Mouse (Mus musculus): ENCODE data around the gene Mlxip.
A peak's percentile ranks its signal among the peaks of the same experiment; 100 is the strongest.

Mlxip gene

DNA sequence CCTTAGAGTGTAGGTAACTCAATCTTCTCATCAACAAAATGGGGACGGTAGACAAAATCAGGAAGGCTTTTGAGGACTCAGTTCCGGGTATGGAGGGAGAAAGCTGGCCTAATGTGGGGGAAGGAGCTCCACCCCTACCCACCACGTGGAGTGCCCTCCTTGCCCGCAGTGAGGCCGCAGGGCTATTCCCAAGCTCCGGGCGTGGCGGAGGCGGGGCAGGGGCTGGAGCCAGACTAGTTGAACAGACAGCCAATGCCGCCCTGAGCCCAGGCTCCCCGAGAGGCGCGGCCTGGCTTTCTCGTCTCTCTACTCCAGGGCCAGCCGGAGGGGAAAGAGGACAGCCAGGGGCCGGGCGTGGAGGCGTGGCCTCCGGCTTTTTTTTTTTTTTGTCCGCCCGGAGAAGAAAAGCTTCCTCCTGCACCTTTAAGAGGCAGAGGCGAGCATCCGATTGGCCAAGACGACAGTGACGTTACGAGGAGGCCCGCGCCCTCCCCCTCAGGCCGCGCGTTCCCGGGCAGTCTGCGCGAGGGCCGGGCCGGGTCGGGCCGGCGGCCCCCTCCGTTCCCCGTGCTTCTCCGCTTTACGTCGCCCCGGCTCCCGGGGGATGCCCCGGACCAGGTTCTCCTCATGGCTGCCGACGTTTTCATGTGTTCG is at the start of gene Mlxip:
Gene Mlxip (plus strand): TSS at position 496 of the 654 bp plus-strand sequence.
- peak; percentile 88 for DNase-seq (ENCODE audit: low read depth)

DNA sequence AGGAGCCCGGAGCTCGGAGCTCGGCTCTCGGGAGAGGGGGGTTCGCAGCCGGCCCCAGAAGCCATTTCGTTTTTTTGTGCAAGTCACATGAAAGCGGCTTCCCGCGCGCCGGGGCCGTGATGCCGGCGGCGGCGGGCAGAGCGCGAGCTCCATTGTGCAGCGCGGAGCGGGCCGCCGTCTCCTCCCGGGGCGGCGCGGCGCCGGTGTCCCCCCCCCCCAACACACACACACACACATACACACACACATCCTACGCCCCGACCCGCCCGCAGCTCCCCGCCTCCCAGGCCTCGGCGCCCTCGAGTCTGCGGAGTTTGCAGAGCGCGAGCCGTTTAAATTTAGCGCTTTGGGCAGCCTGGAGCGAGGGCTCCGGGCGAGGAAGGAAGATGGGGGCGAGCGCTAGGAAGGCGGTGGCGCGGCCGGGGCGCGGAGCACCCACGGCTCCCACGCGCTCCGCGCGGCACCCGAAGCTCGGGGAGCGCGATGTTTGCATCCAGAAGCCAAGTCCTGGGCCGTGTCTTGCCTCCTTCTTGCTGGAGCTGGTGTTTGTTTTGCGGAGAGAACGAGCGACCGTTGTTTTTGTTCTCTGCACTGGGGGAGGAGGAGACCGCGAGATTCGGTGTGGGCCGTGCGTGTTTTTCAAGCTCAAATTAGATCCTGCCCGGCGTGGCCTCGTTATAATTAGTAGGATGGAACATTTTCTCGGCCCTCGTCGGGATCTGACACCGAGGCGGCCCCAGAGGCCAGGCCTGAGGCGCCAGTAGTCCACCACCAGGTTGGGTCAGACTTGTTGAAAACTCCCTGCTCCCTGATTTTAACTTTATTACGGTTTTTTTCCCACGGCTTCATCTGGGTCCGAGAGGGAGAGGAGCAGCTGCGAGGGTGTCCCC is 49.4 kb upstream of the Mlxip start:
- DNase-seq (ENCODE audit: low read depth): no peak

DNA sequence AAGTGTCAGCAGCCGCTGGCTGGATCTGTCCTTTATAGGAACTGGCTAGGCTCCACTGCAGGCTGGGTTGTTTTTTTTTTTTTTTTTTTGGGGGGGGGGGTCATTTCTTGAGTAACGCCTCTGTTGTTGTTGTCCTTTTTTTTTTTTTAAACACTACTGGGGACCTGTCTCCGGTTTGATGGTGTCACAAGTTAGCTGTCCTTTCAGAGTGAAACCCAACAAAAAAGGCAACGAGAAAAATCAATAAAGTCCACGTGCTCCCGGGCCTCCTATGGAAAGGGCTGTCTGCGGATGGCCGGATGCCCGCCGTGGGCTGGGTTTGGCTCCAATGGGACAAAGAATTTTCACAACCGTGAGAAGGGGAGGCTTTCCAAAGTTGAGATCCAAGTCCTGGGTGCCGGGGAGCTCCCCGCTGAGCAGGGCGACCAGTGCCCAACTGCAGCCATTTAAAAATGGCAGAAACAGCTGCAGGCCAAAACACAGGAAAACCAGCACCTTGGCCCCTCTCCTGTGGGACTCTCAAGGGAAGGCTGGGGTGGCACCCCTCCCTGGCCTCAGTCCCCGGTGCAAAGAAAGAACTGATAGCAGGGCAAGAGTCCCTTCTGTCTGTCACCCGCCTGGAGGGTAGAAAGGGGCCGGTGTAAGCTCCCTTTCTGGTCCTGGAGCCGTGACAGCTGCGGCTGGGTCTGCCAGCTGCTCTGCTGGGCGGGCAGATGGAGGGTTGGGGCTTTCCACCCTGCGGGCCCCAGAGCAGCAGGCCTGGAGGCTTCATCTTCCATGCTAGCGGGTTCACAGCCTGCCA is 48.5 kb upstream of the Mlxip start:
- no peak for DNase-seq (ENCODE audit: low read depth)

DNA sequence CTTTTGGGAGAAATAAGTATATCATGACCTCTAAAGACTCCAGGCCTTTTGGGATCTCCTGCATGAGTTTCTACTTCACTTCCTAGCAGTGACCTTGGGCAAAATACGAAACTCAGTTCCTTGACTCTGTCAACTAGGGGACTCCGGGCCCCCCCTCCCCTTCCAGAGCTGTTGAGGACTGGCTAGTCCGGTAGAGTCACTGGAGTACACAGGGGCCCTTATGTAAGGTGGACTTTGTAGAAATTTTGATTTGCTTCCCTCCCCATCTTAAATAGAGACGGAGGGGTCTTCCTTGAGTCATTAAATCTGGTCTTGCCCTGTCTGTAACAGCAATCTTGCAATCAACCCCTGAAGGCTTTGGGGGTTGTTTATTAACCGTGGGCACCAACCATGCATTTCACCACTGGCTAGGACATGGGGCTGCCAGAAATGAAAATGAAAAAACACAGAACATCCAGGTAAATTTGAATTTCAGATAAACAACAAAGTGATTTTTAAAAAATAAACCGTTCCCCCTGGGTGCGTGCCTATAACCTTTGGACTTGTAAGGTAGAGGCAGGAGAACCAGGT is 47.8 kb upstream of the Mlxip start:
- DNase-seq (ENCODE audit: low read depth): no peak

DNA sequence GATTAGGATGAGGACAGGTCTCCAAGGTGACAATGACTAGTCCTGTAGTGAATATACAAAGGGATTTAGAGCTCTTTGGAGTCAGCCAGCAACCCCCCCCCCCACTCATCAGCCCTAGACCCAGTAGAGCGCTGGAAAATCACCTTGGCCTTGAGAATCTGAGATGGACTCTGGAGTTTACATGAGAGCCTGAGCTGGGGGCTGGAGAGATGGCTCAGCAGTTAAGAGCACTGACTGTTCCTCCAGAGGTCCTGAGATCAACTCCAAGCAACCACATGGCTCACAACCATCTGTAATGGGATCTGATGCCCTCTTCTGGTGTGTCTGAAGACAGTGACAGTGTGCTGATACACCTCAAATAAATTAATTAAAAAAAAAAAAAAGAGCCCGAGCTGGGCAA is 46.6 kb upstream of the Mlxip start:
- DNase-seq (ENCODE audit: low read depth): no peak

DNA sequence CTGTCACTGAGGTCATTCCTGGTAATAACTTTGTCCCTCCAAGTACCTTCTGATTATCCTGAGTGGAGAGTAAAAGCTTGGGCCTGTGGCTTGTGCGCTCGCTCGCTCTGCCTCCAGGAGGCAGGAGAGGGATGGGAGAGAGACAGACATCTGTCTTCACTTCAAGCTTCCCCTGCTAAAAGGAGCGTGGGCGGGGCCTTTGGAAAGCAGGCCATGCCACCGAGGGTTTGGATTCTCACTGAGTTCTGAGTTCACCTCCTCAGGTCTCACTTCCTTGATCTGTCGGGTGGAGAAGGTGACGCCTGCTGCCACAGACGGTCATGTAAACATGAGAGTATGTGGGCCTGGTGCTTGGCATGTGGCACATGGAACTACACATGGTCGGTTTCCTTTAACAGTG is 44.2 kb upstream of the Mlxip start:
- DNase-seq (ENCODE audit: low read depth): no peak

DNA sequence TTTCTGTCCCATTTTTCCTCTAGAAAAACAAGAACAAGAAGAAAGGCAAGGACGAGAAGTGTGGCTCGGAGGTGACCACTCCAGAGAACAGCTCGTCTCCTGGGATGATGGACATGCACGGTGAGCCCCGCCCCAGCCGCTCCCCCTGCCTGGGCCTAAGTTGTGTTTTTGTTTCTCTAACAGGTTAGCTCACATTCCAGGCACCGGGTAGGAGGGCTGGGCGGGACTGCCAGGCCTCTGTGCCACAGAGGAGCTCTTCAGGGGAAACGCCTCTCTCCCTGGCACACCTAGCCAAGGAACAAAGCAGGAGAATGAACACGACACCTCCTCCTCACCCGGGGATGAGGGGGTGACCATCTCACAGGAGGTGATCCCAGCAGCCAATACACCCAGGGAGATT is 38.7 kb upstream of the Mlxip start:
- DNase-seq (ENCODE audit: low read depth): no peak

DNA sequence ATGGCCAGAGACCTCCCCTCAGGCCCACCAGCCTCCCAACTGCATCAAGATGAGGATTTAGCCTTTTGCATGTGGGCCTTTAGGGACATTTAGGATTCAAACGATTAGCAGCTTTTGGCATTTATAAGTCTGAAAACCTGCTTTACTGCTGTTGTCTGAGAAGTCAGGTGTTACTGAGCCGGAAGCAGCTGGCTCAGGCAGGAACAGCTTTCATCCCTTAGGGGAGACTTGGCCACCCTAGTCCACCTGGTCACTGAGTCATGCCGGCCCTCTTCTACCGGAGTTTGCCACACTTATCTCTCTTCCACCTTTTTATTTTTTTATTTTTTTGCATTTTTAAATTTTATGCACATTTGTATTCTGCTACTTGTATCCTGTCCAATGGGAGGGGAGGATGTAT is 37.3 kb upstream of the Mlxip start:
- no peak for DNase-seq (ENCODE audit: low read depth)

DNA sequence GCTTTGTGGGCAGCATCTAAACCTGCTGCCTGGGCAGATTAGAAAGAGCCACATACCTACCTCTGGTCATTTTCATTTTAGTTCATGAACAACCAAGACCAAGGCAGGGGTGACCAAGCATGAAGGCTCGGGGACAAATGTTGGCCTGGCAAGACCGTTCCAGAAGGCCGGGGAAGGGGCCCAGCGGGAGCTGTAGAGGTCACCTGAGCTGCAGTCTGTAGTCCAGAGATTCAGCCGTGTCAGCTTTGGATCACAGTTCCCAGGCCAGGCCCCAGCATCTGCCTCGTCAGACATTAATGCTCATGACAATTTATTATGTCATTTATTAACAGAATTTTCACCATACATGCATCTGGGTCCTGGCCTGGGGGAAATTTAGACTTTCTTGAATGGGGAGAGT is 35.2 kb upstream of the Mlxip start:
- no peak for DNase-seq (ENCODE audit: low read depth)

DNA sequence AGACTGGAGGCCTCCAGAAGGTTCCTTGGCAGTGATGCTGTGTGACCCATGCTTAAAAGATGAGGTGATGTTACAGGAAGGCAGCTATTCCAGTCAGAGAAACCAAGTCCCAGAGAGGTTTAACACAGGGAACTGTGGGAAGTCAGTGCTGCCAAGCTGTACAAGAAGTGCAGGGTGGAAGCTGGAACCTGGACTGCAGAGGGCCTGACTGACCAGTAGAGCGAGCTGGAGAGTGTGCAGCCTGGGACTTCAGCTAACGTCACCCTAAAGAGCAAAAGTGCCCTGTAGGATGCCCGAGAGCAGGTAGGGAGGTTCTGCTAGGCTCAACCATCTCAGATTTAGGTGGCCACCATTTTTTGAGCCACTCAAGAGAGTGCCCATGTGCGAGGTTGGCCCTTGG is 31.7 kb upstream of the Mlxip start:
- DNase-seq (ENCODE audit: low read depth): no peak

DNA sequence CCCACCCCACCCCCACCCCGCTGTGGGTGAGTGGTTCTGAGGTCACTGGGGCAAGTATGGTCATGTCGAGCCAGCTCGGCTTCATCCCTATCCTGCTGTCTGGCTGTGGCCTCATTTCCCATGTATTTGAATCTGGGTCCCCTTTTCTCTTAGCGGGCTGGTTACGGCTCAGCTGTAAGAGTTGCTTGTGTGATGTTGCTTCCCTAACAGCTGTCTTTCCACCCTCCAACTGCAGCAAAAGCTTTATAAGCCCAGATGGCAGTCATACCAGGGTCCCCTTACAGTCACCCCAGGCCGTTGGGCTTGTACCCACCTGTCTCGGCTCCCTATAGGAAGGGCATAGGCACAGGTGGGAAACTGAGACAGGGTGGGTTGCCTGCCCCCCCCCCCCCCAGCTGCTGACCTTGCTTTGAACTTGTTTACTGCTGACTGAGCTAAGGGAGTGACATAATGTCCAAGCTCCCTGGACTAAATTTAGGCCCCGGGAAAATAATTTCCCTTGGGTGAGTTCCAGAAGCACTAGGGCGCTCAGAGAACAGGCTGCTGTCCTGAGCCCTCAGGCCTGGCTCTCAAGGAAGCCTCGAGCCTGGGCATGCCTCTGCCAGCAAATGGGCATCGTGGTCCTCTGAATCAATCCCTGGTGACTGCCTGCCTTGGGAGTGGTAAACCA is 30.2 kb upstream of the Mlxip start:
- no peak for DNase-seq (ENCODE audit: low read depth)

DNA sequence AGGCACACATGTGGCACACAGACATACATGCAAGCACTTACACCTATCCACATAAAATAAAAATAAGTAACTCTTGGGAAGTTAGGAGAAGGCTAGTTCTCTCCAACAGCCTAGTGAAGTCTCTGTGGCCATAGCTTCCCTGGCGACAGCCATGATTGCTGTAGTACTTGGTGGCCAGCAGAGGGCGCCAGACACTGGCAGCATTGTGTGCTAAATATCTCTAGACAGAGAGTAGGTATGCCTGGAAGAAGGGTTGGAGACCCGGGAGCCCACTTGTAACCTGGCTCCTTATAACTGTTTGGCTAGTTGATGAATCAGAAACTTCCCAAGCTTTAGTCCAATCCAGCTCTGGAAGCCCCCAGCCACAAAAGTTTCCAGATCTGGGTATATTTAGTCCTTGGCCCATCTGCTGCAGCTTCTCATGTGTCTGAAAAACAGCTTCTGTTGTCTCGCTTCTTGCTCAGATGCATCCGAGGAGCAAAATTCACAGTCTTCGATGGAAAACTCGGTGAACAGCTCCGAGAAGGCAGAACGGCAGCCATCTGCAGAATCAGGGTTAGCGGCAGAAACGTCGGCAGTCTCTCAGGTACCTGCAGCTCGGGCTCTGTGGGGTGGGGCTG is 25.6 kb upstream of the Mlxip start:
- no peak for DNase-seq (ENCODE audit: low read depth)

DNA sequence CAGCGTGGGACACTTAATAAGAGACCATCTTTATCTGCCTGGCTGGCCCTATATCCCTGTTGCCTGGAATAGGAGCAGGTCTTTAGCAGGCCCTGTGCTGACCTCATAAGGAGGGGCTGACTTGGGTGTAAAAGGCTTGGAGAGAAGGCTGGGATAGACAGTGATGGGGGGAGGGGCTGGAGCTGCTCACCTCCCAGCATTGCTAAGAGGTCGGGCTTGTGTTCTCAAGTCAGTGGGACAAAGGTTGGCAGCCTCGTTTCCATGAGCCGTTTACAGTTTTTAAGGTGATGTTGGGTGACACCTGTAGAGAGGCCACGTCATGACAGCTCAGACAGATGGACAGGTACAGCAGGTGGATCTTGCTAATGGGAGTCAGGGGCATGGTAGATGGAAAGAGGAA is 24.5 kb upstream of the Mlxip start:
- DNase-seq (ENCODE audit: low read depth): no peak

DNA sequence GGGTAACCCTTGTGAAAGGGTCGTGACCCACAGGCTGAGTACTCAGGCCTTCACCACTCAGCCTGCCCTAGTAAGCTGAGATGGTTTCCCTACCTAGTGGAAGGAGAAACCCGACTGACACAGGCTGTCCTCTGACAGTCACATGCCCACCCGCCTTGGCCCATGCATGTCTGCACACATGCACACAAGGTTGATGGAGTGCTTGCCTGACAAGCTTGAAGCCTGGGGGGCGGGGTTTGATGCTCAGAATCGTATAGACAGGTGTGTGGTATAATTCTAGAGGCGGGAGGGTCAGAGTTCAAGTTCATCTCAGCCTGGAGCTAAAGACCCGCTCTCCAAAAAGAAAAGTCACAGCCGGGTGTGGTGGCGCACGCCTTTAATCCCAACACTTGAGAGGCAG is 19.3 kb upstream of the Mlxip start:
- DNase-seq (ENCODE audit: low read depth): no peak

DNA sequence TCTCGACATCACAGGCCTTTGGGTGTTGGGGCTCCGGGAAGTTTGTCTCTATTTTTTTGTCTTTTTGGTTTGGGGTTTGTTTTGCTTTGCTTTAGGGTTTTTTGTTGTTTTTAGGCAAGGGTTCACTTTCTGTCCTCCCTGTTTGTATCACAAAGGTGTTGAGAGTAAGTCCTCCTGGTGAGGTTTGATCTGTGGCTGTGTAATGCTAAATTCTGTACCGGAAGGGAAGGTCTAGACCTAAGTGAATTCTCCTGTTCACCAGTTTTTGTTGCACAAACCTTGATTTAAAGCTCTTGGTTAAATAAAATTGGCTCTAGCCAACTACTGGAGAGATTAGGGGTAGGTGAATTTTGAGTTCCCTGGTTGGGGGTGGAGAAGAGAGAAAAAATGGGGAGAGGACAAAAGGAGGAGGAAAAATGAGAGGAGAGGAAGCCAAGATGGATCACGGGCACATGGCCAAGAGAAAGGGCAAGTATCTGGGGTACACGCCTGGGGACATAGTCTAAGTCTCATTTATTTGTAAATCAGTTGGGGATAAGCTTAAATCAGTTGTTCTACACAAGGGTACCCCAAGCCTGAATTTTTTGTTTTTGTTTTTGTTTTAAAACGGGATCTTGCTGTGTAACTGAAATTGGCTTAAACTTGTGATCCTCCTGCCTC is 18.7 kb upstream of the Mlxip start:
- no peak for DNase-seq (ENCODE audit: low read depth)

DNA sequence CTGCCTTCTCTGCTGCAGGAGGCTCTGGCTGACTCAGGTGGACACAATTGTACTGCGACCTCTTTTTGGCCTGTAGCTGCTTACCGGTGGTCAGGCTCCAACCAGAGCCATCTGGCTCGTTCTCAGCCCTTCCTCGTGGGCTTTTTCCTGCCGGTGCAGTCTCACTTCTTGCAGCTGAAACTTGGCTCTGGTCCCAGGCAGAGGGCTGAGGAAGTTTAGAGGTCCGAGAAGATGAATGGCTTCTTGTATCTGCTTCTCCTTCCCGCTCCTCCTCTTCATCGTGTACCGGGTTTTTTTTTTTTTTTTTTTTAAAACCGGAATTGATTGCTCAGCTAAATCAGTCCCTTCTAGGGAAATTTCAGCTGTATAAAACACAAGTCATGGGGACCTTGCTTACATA is 18.0 kb upstream of the Mlxip start:
- DNase-seq (ENCODE audit: low read depth): no peak

DNA sequence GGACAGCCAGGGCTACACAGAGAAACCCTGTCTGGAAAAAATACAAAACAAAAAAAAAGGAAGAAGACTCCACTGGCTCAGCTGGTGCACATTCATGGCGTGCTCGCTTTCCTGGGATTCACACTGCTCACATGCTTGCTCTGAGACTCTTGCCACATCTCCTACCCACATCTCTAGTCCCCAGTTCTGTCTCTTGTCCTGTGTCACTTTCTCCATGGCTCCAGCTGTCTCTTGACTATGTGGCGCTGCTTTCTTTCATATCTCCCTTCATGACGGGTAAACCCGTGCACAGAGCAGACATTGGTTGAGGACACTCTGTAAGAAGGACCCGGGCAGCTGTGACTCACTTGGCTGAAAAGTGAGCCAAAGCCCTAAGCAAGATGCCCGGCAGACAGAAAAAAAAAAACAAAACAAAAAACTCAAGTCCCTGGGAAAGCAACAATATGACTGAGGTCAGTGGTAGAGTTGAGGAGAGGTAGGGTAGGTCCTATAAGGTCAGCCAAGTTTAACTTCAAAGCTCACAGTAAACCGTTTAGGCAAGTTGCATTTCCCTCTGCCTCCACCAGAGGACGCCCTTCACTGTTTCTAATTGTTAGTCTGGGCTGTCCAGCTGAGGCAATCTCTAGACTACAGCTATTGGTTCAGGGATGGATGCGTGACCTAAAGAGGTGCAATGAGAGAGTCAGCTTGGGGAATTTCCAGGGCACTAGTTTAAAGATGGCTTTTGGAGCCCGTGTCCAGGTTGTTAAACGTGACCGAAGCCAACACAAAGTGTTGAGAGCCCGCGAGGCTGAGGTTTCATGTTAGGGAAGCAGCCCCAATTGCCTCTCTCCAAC is 17.3 kb upstream of the Mlxip start:
- peak; percentile 86 for DNase-seq (ENCODE audit: low read depth)

DNA sequence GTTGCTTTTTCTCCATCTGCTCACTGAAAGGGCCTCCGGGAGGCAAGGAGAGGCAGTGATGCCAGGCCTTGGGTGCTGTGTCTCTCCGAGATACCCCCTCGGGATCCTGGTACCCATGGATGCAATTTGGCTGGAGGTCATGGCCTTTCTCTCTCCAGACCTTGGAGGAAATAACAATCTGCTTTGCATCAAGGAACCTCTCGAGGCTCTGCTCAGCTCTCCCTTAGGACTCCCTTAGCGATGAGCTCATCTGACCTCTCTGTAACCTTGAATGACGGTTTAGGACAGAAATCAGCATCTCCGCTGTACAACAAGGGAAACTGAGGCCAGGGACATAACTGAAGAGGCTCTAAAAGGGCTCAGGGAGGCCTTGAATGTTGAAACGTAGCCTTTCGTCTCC is 15.9 kb upstream of the Mlxip start:
- DNase-seq (ENCODE audit: low read depth): no peak

DNA sequence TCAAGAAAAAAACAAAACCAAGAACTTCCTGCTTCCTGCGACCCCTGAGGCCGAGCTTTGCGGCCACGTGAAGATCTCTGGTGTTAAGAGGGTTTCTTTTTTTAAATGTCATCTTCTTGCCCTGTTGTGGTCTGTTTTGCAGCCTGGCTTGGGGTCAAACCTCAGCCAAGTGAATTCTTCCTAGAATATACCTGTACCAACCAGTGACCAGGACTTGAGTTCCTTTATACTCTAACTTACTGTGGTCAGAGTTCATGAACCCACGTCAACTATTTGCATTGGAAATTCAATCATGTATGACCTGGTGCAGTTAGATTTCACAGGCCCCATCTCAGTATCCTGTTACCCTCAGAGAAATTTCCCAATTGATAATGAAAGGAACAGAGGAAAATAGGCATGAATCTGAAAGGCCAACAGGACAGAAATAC is 15.1 kb upstream of the Mlxip start:
- no peak for DNase-seq (ENCODE audit: low read depth)

DNA sequence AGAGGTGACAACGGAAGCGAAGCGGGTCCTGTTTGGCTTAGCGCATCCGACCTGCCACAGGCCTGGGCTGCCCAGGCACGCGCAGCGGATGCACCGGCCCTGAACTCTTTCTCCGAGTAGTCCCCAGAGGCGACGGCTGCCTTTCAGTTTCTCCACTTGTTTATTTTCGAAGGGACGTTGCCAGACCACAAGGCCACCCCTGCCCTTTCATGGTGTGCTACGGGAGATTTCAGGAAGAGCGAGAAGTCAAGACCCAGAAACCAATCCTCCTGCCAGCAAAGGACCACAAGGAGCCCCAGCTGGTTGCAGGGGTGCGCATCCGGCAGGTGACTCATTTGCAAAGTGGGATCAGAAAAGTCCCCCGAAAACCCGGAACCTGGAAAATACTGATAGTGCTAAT is 12.6 kb upstream of the Mlxip start:
- no peak for DNase-seq (ENCODE audit: low read depth)
